ENCODE assay signal across 8 mouse cellular contexts in genomic region chr12:16008763-16009515, GRCm38 (mm10).
DNase-seq lines count a peak whose midpoint lies in the region; ATAC-seq lines count a peak whose summit lies in the region.

No protein-coding gene starts in this region.

- no peak overlapping the region for H3K4me2 ChIP-seq in midbrain, embryonic 13.5 days (replicated peaks)
- H3K4me2 ChIP-seq in embryonic facial prominence, embryonic 14.5 days (ENCODE audit: low read depth, low read length) = no peak overlapping the region
- H3K4me2 ChIP-seq in intestine, embryonic 16.5 days (ENCODE audit: low read depth, low read length) = no peak overlapping the region
- H3K4me2 ChIP-seq in lung, embryonic 16.5 days (ENCODE audit: low read depth, low read length) = no peak overlapping the region

- no peaks in the 10 kb centered on the region for H3K36me3 ChIP-seq in midbrain, embryonic 13.5 days
- no peaks in the 10 kb centered on the region for H3K36me3 ChIP-seq in midbrain, embryonic 10.5 days
- no peaks in the 10 kb centered on the region for H3K36me3 ChIP-seq in embryonic facial prominence, embryonic 14.5 days (ENCODE audit: control insufficient read depth, insufficient read depth, low read length)
- no peaks in the 10 kb centered on the region for H3K36me3 ChIP-seq in intestine, embryonic 16.5 days (ENCODE audit: control insufficient read depth, insufficient read depth, low read length)
- H3K36me3 ChIP-seq in lung, embryonic 16.5 days (ENCODE audit: control insufficient read depth, insufficient read depth, low read length) = no peaks in the 10 kb centered on the region

- no peak overlapping the region for H3K4me3 ChIP-seq in midbrain, embryonic 13.5 days (replicated peaks)
- no peak overlapping the region for H3K4me3 ChIP-seq in midbrain, embryonic 10.5 days
- no peak overlapping the region for H3K4me3 ChIP-seq in embryonic facial prominence, embryonic 14.5 days (ENCODE audit: low read depth, low read length)
- no peak overlapping the region for H3K4me3 ChIP-seq in intestine, embryonic 16.5 days (ENCODE audit: low read length)
- no peak overlapping the region for H3K4me3 ChIP-seq in lung, embryonic 16.5 days (ENCODE audit: low read length)

- DNase-seq in midbrain, embryonic 10.5 days (ENCODE audit: low spot score) = no peak
- DNase-seq in embryonic facial prominence, embryonic 14.5 days (ENCODE audit: low spot score) = peak; percentile 9
- DNase-seq in thymus, postnatal 25 days = peak; percentile 53
- no peak for DNase-seq in left cerebral cortex, postnatal 4 days
- DNase-seq in frontal cortex, postnatal 25 days (ENCODE audit: low spot score in 2 of 2) = no peak

- H3K27me3 ChIP-seq in midbrain, embryonic 13.5 days = no peaks in the 10 kb centered on the region
- H3K27me3 ChIP-seq in midbrain, embryonic 10.5 days (ENCODE audit: low read depth, poor library complexity, severe bottlenecking) = no peaks in the 10 kb centered on the region
- H3K27me3 ChIP-seq in embryonic facial prominence, embryonic 14.5 days (replicated peaks; ENCODE audit: control insufficient read depth, insufficient read depth, low read length) = no peaks in the 10 kb centered on the region
- H3K27me3 ChIP-seq in intestine, embryonic 16.5 days (replicated peaks; ENCODE audit: control insufficient read depth, insufficient read depth, low read length) = no peaks in the 10 kb centered on the region
- no peaks in the 10 kb centered on the region for H3K27me3 ChIP-seq in lung, embryonic 16.5 days (ENCODE audit: control insufficient read depth, insufficient read depth, low read depth, low read length)

- WGBS in midbrain, embryonic 13.5 days = 41% methylated on average over 3 of the region's 3 CpGs
- WGBS in midbrain, embryonic 10.5 days = 59% methylated on average over 3 of the region's 3 CpGs
- 27% methylated on average over 3 of the region's 3 CpGs for WGBS in embryonic facial prominence, embryonic 14.5 days
- 44% methylated on average over 3 of the region's 3 CpGs for WGBS in intestine, embryonic 16.5 days
- WGBS in lung, embryonic 16.5 days = 34% methylated on average over 3 of the region's 3 CpGs

- peaks cover 6% of the 10 kb centered on the region; the same call in 1 of the 2 replicates for H3K4me1 ChIP-seq in midbrain, embryonic 13.5 days (replicated peaks)
- peaks cover 7% of the 10 kb centered on the region; the same call in 1 of the 2 replicates for H3K4me1 ChIP-seq in midbrain, embryonic 10.5 days
- H3K4me1 ChIP-seq in embryonic facial prominence, embryonic 14.5 days (ENCODE audit: control insufficient read depth, insufficient read depth, low read length) = peaks cover 13% of the 10 kb centered on the region
- peaks cover 7% of the 10 kb centered on the region; the same call in 1 of the 2 replicates for H3K4me1 ChIP-seq in intestine, embryonic 16.5 days (ENCODE audit: control insufficient read depth, insufficient read depth, low read length)
- peaks cover 9% of the 10 kb centered on the region; the same call in 1 of the 2 replicates for H3K4me1 ChIP-seq in lung, embryonic 16.5 days (replicated peaks; ENCODE audit: control insufficient read depth, insufficient read depth, low read length)

- H3K9ac ChIP-seq in midbrain, embryonic 13.5 days (replicated peaks) = no peak overlapping the region
- H3K9ac ChIP-seq in embryonic facial prominence, embryonic 14.5 days (ENCODE audit: low read depth, low read length) = no peak overlapping the region
- H3K9ac ChIP-seq in intestine, embryonic 16.5 days (ENCODE audit: low read depth, low read length) = no peak overlapping the region
- H3K9ac ChIP-seq in lung, embryonic 16.5 days (ENCODE audit: low read length) = no peak overlapping the region

- no peak overlapping the region for H3K27ac ChIP-seq in midbrain, embryonic 13.5 days
- H3K27ac ChIP-seq in midbrain, embryonic 10.5 days (replicated peaks) = no peak overlapping the region
- no peak overlapping the region for H3K27ac ChIP-seq in embryonic facial prominence, embryonic 14.5 days (replicated peaks; ENCODE audit: low read depth, low read length)
- H3K27ac ChIP-seq in intestine, embryonic 16.5 days (ENCODE audit: low read length) = peak overlapping the region; percentile 4; the same call in 1 of the 2 replicates
- H3K27ac ChIP-seq in lung, embryonic 16.5 days (ENCODE audit: low read length) = peak overlapping the region; percentile 57

- intact Hi-C loops in left cerebral cortex, postnatal 4 days (cut with DNase I) = no loop called here

- ATAC-seq in midbrain, embryonic 13.5 days = peak; percentile 55; the same call in 1 of the 2 replicates
- ATAC-seq in embryonic facial prominence, embryonic 14.5 days (ENCODE audit: low read depth) = no peak
- ATAC-seq in intestine, embryonic 16.5 days = peak; percentile 55
- ATAC-seq in lung, embryonic 16.5 days (ENCODE audit: low read depth) = peak; percentile 80

- H3K9me3 ChIP-seq in midbrain, embryonic 13.5 days = no peaks in the 10 kb centered on the region
- no peaks in the 10 kb centered on the region for H3K9me3 ChIP-seq in midbrain, embryonic 10.5 days (replicated peaks)
- no peaks in the 10 kb centered on the region for H3K9me3 ChIP-seq in embryonic facial prominence, embryonic 14.5 days (ENCODE audit: control insufficient read depth, low read length)
- no peaks in the 10 kb centered on the region for H3K9me3 ChIP-seq in intestine, embryonic 16.5 days (ENCODE audit: control insufficient read depth, low read length)
- H3K9me3 ChIP-seq in lung, embryonic 16.5 days (ENCODE audit: control insufficient read depth, low read length) = no peaks in the 10 kb centered on the region

Comparison
In these comparisons a context has a peak if more than half of its experiments do, and no peak if none do; other contexts are left out.
1. H3K27ac ChIP-seq: peak in intestine, embryonic 16.5 days (single experiment) and lung, embryonic 16.5 days (single experiment); none in midbrain, embryonic 13.5 days (single experiment), midbrain, embryonic 10.5 days (single experiment) and embryonic facial prominence, embryonic 14.5 days (single experiment).
2. DNase-seq: peak in embryonic facial prominence, embryonic 14.5 days (single experiment) and thymus, postnatal 25 days (single experiment); none in midbrain, embryonic 10.5 days (single experiment), left cerebral cortex, postnatal 4 days (single experiment) and frontal cortex, postnatal 25 days (0 of 2).